Mouse (Mus musculus) liver, embryonic 18 days (tissue): Measurements from ENCODE around the gene Zfp459. TPM values are rescaled to one million over a fixed set of nuclear protein-coding genes. Genes with fewer than 3 reads are reported as not detected.

Source experiments
- polyA plus RNA-seq: library from polyadenylated mRNA; depleted of rRNA; stranded (reverse); fragments of >200 nt; gene quantifications from 2 replicates; pipeline ENCODE4 v1.2.3, GENCODE M21; 2012; rRNA removed

The Zfp459 gene
- 0.05 and 0.18 TPM in 2 replicates for polyA plus RNA-seq

GRCm38 (mm10) chr13:67421207-67421857, at the start of gene Zfp459:
Zfp459 (minus strand) TSS chr13:67421418.

GRCm38 (mm10) chr13:67451172-67452020, 30.2 kb upstream of the Zfp459 start, which contains the start of gene Zfp874a:
Zfp874a (minus strand) TSS chr13:67451624.

GRCm38 (mm10) chr13:67399183-67399903, 21.9 kb downstream of the Zfp459 start, which contains the start of gene Zfp429:
Zfp429 (minus strand) TSS chr13:67399819.

GRCm38 (mm10) chr13:67375050-67375911, 45.9 kb downstream of the Zfp459 start, which contains the start of the genes Gm28041 and Zfp456:
Gm28041 (minus strand) TSS chr13:67375733.
Zfp456 (minus strand) TSS chr13:67375810.

GRCm38 (mm10) chr13:67360131-67360744, 61.0 kb downstream of the Zfp459 start, which contains the start of the genes Gm28044 and Zfp953:
Gm28044 (minus strand) TSS chr13:67360536.
Zfp953 (minus strand) TSS chr13:67360605.

Other genes with a start within 250 kb of the Zfp459 start
- gene Rsl1, start 248.2 kb downstream of the Zfp459 start, polyA plus RNA-seq, result 1.4 and 1.8 TPM in 2 replicates
- 0.34 and 0.38 TPM in 2 replicates for gene Zfp455, start 226.9 kb downstream of the Zfp459 start, polyA plus RNA-seq
- gene Zfp458, start 143.0 kb downstream of the Zfp459 start, polyA plus RNA-seq, result 0.54 and 0.60 TPM in 2 replicates
- gene Zfp457, start 114.9 kb downstream of the Zfp459 start, polyA plus RNA-seq, result 0.55 and 0.75 TPM in 2 replicates
- gene Zfp595, start 88.8 kb downstream of the Zfp459 start, polyA plus RNA-seq, result 1.3 and 1.4 TPM in 2 replicates
- gene Gm28044, start 60.9 kb downstream of the Zfp459 start, polyA plus RNA-seq, result not detected in 2 replicates
- gene Zfp953, start 60.8 kb downstream of the Zfp459 start, polyA plus RNA-seq, result 0.58 and 0.60 TPM in 2 replicates
- gene Gm28041, start 45.7 kb downstream of the Zfp459 start, polyA plus RNA-seq, result 0.16 and 0.17 TPM in 2 replicates
- 0.26 and 0.30 TPM in 2 replicates for gene Zfp456, start 45.6 kb downstream of the Zfp459 start, polyA plus RNA-seq
- gene Zfp429, start 21.6 kb downstream of the Zfp459 start, polyA plus RNA-seq, result 2.3 and 2.5 TPM in 2 replicates
- 3.2 and 3.7 TPM in 2 replicates for gene Zfp874a, start 30.2 kb upstream of the Zfp459 start, polyA plus RNA-seq
- gene Zfp874b, start 62.8 kb upstream of the Zfp459 start, polyA plus RNA-seq, result 2.4 and 2.6 TPM in 2 replicates
- 1.2 and 1.3 TPM in 2 replicates for gene Zfp58, start 79.1 kb upstream of the Zfp459 start, polyA plus RNA-seq
- not detected in 2 replicates for gene Gm26965, start 104.7 kb upstream of the Zfp459 start, polyA plus RNA-seq
- 7.7 and 8.6 TPM in 2 replicates for gene Zfp87, start 104.8 kb upstream of the Zfp459 start, polyA plus RNA-seq
- 1.7 and 1.9 TPM in 2 replicates for gene Zfp748, start 132.4 kb upstream of the Zfp459 start, polyA plus RNA-seq
- 0.84 TPM in 2 replicates for gene Zfp729b, start 188.3 kb upstream of the Zfp459 start, polyA plus RNA-seq
- not detected in 2 replicates for gene Gm49345, start 216.4 kb upstream of the Zfp459 start, polyA plus RNA-seq
- gene Zfp729a, start 216.4 kb upstream of the Zfp459 start, polyA plus RNA-seq, result 0.81 and 0.91 TPM in 2 replicates